Mouse (Mus musculus) heart, adult 8-10 months (tissue): ENCODE results near the gene Gna12. TPM values are rescaled to one million over a fixed set of nuclear protein-coding genes. Genes with fewer than 3 reads are reported as not detected.
A peak's percentile ranks its signal among the peaks of the same experiment; 100 is the strongest.

Experiments
- DNase-seq: peaks from one replicate; pipeline ENCODE4 v3.0.0; 2022; ENCODE audit warnings: low spot score
- total RNA-seq, 4 experiments: library from RNA; stranded (reverse); gene quantifications; 2 replicates each; pipeline ENCODE4 v1.2.4; 2022

Gene Gna12
- total RNA-seq, 4 experiments from 2014 or later = 124 to 170 (median 134) TPM

DNA sequence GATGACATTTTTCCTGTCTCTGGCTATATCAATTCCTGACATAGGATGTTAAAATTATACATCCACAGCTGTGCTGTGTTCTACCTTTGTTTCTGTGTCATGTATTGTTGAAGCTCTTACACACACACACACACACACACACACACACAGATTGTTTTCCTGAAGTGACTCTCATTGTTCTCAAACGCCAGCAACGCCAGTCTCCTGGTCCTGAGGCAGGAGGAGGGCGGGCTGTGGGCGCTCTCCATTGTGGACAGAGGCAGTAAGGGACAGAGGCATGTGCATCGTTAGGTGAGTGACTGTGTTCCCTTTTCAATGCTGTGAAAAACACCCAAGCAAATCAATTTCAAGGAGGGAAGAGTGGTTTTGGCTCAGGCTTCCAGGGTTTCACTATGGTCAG, 77.0 kb downstream of the Gna12 start:
- no peak for DNase-seq

DNA sequence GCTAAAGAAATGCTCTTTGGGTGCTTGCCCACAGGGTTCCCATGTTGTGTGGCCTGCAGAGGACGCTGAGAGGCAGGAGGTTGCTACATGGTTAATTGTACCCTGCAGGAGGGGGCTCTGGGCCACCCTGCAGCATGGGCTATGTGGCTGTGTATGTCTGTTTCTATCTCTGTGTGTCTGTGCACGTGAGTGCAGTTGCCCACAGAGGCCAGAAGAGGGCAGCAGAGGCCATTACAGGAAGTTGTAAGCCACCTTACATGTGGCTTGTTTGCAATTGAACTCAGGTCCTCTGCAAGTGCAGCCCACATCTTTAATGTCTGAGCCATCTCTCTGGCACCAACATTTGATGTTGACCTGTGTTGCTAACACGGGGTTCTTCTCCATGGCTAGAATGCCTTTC, 77.6 kb downstream of the Gna12 start:
- no peak for DNase-seq

DNA sequence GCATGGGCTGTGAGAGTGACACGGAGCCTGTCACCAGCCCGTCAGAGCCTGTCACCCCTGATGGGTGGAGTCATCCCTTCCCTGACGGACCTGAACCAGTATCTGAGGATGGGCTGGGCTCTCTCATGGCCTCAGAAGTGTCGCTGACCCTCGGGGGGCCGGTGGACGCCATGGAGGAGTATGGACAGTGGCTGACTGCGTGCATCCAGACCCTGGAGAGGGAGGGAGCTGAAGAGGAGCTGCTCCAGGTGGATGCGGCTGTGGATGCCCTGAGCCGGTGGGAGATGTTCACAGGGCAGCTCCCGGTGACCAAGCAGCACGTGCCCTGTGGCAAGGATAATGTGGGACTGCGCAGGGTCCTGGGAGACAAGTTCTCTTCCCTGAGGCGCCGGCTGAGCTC, 78.2 kb downstream of the Gna12 start:
- DNase-seq = no peak

DNA sequence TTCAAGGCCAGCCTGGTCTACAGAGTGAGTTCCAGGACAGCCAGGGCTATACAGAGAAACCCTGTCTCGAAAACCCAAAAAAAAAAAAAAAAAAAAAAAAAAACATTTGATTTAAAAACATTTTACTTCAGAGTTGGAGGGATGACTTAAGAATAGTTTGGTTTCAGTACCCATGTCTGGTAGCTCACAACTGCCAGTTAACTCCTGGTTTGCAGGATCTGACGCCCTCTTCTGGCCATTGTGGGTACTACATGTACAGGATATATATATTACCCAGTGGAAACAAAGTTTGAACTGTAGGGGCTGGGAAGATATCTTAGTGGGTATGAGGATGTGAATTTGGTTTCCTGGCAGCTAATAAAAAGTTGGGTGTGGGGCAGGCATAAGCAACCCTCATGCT, 79.3 kb downstream of the Gna12 start:
- no peak for DNase-seq

DNA sequence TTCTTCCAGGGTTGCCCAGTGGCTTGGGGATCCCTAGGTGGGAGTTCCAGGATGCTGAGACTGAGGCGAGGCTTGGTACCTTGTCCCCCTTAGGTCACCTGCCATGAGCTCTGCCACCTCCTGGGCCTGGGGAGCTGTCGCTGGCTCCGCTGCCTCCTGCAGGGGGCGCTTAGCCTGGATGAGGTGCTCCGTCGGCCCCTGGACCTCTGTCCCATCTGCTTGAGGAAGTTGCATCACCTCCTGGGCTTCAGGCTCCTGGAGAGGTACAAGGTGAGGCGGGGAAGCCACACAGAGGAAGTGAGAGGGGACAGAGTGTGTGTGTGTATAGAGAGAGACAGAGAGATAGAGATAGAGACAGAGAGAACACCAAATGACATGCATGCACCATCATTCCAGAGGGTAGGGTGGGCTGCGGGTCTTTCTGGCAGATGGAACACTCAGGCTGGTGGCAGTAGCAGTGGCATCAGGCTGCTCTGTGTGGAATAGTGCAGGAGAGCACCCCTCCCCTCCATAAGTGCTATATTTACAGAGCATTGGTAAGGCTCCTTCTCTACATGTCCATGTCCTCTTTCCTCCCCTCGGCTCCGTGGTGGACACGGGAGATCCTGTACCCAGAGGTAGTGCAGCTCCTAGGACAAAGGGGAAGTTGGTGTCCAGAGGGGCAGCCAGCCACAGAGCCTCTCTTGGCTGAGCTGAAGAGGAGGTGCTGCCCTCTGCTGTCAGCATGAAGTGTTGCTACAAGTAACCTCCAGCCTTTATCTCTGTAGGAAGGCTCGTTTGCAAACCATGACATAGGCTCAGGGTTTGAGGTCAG, 81.0 kb downstream of the Gna12 start:
- DNase-seq = peak; percentile 74

DNA sequence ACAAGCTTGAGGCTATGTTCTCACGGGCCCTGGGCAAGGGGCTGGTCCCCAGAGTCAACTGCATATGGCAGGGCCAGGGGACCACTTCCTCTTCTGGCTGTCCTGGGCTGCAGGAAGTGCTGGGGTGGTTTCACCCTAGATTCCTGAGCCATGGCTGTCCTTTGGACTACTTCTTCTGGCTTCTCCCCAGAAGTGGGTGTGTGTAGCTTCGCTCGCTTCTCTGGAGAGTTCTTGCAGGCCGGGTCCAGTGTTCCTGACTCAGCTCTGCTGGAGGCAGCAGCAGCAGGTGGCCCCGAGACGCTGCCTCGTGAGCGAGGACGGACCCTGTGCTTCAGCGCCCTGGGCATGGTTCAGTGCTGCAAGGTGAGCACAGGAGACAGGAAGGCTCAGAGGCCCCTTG, 81.8 kb downstream of the Gna12 start:
- no peak for DNase-seq

DNA sequence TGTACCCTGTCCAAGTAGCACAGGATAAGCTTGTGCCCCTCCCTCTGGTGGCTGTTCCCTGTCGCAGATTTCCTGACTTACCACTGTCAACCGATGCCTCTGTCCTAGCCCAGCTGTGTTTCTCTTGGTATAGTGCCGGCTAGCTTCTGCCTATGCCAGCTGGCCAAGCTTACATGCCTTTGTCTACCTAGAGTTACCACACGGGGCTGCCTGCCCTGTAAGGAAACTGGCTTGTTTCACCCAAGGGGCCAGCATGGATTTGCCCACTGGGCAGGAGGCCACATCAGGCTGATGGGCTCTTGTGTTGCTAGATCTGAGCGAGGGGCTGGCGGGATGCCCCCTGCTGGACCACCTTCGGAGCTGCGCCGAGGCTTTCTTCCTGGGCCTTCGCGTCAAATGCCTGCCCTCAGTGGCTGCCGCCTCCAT, 86.5 kb downstream of the Gna12 start:
- no peak for DNase-seq

DNA sequence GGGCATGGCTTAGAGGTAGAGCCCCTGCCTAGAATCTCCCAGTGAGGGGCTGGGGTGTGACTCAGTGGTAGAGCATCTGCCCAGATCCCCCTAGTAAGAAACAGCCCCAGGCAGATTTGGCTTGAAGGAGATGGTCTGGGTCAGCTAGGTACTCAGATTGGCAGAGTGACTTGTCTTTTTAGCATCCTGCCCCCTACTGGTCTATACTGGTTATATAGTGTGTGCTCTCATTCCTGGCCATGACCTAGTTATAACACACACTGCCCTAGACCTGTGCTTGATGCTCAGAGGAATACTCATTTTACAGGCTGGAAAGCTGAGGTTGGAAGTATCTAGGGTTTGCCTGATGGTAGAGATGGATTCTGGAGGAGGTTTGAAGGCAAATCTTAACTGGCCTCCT, 88.4 kb downstream of the Gna12 start:
- DNase-seq = no peak

DNA sequence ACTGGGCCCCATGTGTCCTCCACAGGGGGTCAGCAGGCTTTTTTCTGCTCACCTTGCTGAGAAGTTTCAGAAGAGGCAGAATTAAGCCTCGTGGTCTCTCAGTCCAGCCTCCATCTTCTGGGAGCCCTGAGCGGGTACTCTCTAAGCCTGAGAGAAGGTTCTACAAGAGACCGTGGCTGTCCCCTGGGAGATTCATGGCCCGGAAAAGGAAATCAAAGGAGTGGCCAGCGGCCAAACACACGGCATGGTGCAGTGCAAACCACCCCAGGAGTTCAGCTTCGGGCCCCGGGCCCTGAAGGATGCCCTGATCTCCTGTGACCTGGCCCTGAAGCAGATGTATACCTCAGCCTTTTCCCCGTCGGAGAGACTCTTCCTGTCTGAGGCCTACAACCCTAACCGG, 89.2 kb downstream of the Gna12 start:
- DNase-seq = peak; percentile 56

DNA sequence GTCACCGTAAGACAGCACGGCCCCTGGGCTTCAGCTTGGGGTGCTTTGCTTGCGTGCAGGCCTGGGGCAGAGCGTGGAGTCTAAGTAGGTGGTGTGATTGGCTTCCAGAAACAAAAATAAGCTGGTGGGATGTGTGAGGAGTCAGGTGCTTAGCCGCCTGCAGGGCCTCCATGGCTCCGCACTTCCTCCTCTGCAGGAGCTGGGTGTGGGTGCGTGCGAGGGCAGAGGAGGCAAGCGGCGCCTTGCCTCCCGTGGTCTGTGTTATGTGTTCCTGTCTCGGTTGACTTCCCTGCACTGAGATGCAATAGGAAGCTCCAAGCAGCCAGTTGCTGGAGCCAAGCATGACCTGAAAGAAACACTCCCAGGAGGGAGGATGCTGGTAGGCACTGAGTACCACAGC, 90.4 kb downstream of the Gna12 start:
- DNase-seq = no peak

DNA sequence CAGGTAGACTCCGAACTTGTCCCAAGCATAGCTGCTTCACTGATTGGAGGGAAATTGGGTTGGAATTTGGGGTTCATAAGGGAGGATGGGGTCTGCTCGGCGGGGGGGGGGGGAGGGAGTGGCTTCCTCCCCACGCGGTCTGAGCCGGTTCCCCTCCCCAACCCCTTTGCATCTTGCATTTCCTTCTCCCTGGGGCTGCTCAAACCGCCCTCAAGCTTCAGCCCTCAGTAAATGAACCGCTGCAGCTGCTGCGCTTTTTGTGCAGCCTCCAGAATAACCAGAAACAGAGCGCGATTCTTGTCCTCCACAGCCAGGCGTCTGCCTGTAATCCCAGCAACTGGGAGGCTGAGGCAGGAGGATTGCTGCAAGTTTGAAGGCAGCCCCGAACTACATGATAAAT, 94.1 kb downstream of the Gna12 start:
- DNase-seq = no peak

DNA sequence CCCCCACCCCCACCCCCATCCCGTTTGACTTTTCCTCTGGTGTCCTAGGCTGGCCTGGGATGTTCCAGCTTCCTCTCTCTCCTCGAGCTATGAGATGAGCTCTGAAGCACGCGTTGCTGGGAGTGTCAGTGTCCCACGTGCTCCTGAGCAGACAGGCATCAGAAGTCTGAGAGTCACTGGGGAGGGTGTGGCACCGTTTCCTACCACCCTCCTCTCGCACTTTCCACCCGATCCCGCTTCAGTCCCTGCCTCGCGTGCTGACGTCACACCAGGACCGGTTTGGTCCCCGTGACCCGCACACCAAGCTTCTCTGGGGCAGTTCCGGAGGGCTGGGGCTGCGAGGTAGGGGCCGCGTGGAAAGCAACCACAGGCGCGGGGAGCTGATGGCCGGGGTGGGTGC, 94.9 kb downstream of the Gna12 start:
- DNase-seq = no peak

DNA sequence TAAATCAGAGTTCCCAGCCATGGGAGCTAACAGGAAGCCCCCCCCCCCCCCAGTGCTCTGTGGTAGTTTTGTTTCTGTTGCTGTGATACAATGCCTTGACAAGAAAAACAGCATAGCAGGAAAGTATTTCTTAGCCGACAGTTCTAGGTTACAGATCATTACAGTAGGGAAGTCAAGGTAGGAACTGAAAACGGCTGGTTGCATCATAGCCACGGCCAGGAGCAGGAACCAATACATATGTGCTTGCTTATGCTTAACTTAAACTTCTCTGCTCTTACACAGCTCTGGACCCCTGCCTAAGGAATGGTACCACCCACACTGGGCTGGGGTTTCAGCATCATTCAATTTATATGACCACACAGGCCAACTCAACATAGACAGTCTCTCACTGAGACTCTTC, 96.9 kb downstream of the Gna12 start:
- no peak for DNase-seq

DNA sequence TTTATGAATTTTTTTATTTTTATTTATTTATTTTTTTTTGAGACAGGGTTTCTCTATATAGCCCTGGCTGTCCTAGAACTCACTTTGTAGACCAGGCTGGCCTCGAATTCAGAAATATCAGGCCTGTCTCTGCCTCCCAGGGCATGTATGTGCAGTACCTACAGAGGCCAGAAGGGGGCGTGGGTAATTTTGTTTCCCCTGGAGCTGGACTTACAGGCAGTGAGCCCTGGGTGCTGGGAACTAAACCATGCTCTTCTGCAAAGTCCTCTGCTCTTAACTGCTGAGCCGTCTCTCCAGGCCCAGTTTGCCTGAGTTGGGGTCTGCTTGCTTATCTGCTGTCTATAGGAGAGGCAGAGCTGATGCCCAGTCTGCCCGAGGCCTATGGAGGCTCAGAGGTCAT, 98.0 kb downstream of the Gna12 start:
- no peak for DNase-seq

DNA sequence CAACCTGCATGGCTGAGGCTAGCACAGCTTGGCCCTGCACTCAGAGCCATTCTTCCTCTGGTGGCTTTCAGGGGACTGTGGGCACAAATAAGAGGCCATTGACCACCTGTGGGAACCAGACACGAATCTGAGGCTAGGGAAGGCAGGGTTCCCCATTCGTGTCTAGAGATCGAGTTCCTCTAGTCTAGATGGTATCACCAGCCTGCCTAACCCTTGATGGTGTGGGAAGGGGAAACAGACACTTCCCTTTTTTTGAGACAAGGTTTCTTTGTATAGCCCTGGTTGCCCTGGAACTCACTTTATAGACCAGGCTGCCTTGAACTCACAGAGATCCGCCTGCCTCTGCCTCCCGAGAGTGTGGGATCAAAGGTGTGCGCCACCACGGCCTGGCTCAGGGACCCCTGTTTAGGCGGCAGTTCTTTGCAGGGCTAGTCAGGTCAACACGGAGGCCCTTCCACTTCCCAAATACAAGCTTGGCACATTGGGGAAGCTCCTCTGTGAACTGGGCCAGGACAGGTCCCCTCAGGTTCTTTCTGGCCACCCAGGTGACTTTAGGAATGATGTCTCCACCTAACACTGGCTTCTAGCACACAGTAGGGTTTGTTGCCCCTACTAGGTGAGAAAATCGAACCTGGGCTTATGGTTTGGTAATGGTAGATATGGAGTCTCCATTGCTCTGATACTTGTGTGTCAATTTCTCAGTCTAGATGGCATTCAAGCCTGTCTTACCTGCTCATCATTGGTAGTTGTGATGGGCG, 99.0 kb downstream of the Gna12 start:
- no peak for DNase-seq

DNA sequence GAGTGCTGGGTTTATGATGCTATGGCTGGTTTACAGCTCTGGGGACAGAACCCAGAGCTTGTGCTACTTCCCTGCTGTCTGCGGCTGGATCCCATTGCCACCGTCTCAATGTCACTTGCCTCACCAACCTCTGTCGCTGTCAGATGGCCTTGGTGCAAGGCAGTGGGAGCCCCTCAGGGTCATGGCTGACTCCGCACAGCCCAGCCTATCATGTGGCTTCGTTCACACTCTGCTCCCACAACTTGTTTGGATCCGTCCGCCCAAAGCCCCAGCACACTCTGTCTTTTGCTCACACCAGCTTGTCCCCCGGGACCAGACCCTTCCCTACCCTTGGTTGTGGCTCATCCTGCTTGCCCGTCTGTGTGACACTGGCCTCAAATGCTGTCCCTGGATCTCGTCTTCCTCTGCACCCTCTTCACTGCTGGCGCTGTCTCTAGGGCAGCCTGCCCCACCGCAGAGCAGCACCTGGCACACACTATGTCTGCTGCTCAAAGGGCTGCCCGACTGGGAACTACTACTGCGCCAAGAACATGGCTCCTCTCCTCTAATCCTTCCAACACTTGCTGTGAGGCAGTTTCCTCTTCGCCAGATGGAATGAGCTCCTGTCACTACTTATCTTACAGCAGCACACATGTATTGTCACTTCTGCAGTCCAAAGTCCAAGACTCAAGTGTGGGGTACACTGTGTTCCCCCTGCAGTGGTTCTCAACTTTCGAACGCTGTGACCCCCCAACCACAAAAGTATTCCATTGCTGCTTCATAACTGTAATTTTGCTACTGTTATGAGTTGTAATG, 103.1 kb downstream of the Gna12 start:
- DNase-seq = no peak

DNA sequence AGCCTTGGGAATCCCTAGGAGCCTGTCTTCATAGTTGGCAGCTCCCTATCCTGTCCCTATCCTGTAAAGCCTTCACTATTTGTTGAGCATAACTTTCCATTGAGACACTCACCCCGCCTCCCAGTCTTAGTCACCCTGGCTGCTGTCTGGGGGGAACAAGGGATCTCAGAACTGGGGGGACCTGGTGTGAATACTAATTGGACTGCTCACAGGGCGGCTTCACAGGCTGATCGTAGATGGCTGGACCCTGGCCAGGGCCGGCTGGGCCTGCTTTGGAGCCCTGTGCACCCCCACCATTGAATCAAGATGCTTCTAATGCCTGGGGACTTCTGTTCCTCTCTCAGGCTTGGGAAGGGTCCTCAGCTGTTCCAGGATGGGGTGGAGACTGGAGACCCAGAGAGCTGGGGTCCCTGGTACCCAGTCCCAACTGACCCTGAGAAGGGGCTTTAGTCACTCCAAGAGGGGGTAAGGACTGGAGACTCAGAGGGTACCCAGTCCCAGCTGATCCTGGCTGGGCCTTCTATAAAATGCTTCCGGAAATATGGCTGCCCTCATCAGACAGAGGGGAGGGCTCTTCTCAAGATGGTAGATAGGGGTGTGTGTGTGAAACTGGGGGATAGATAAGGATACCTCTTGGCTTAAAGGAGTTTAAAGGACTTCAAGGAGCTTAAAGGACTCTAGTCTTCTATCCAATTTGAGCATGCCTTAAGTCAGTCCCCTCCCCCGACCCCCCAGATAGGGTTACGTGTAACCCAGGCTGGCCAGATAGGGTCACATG, 104.0 kb downstream of the Gna12 start:
- DNase-seq = no peak

DNA sequence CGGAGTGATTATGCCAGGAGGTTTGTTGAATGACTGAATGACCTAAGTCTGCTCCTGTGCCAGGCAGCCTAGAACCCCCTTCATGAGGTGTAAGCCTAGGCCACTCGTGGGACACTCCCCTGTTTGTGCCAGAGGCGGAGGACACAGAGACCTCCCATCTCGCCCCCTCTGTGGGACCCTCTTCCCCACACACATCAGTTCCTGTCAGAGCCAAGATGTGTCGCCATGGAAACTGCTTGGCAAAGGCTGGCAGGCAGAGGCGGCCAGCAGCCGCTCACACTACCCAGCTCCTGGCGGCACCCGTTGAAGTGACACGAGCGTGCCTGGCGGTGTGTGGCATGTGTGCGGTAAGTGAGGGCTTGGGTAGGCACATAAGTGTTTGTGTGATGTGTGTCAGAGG, 106.4 kb downstream of the Gna12 start, which contains the start of gene Amz1:
Gene Amz1, plus strand, starts transcription at position 306 of the 400 bp plus-strand sequence.
- no peak for DNase-seq

DNA sequence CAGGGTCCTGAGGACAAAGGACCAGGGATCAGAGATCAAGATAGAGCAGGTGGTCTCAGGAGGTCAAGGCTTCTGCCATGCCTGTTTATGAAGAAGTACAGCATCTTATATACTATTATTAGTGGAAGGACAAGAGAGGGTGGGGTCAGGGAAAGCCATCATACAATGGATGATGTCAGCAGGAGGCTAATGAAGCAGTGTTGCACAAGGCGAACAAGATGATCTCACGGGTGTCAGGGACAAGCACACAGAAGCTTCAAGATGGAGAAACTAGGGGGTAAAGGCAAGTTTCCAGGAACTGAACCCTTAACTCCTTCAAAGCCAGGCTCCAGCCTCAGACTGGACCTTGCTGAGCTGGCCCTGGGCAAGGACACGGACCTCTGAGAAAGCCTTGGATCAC, 108.1 kb downstream of the Gna12 start:
- no peak for DNase-seq

DNA sequence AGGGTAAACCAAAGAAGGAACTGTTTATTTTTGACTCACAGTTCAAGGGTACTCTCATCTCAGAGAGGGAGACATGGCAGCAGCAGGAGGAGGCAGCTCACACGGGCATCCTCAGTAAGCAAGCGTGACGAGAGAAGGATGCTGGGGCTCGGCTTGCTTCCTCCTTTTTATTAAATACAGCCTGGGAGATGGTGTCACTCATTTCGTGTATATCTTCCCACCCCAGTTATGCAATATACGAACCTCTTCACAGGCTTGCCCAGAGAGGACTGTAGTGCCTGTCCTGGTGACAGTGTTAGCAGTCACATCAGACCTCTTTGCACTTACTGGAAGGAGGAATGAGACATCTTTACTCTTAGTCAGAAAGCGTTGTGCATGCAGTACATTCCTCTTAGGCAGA, 109.5 kb downstream of the Gna12 start:
- no peak for DNase-seq

DNA sequence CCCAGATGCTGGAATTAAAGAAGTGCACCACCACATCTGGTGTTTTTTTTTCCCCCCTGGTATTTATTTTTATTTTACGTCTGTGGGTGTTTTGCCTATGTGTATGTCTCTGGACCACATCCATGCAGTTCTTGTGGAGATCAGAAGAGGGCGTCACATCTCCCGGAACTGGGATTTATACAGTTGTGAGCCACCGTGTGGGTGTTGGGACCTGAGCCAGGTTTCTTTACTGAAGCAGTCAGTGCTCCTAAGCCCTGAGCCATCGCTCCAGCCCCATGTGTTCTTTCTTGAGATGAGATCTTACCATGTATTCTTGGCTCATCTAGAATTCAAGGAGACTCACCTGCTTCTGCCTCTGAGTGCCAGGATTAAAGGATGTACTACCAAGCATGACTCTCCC, 119.2 kb downstream of the Gna12 start:
- no peak for DNase-seq

DNA sequence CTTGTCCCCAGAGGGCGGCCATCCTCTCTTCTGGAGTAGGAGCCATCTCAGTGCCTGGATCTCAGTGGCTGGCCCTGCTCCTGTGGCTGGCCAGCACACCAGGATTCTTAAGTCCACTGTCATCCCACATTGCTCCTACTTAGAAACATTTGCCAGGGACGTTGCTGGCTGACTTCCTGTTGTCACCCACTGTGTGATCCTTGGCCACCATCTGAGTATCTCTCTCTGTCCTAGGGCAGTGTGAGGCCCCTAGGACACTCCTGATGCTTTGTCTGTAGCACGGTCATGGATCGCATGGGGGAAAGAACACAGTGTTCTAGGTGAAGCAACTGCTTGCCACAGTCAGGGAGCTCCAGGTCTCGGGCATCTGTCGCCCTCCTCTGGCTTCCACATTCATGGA, 119.9 kb downstream of the Gna12 start:
- DNase-seq = no peak
